Mouse (Mus musculus) ES-Bruce4 (cell line): Measurements from ENCODE around the gene Slit1.

Source experiments
- CTCF ChIP-seq: IDR thresholded peaks from one replicate; pipeline ENCODE4 v1.8.1; 2011; ENCODE audit warnings: low read depth, low read length
- EP300 ChIP-seq: IDR thresholded peaks from 2 replicates; pipeline ENCODE4 v1.6.1; 2011; ENCODE audit warnings: low read depth, low read length; ENCODE audit not compliant: insufficient read depth
- POLR2A ChIP-seq: IDR thresholded peaks from one replicate; pipeline ENCODE4 v1.8.1; 2011; ENCODE audit warnings: low read length; ENCODE audit not compliant: insufficient read depth

- TF ChIP-seq POLR2A (no peak), CTCF (no peak), EP300 (no peak)
Measured at GRCm38 (mm10) chr19:41716233-41717218, 26.9 kb downstream of the Slit1 start.
